Mouse (Mus musculus) heart, postnatal 0 days (tissue): ENCODE results near the gene Hist1h4c.

Experiments used
- CTCF ChIP-seq: IDR thresholded peaks from 2 replicates; pipeline ENCODE4 v1.5.1; 2016; ENCODE audit warnings: antibody characterized with exemption, control low read depth, low read depth
- EP300 ChIP-seq: IDR thresholded peaks from 2 replicates; pipeline ENCODE4 v1.6.1; 2016; ENCODE audit warnings: antibody characterized with exemption, low read depth

DNA sequence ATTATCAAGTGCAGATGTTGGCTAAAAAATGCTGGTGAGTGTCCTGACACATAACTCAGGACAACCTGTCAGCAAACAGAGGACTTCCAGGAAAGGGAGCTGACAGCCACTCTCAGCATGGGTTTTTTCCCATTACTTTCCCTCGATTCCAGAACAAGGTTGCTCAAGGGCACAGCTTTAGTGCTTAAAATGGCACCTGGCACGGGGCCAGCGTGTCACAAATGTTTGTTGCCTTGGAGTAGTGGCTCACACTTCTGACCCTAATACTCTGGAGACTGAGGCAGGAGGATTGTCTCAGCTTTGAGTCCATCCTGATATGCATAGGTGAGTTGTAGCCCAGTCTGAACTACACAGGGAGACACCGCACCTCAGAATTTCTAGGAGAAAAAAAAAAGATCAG, 10.4 kb upstream of the Hist1h4c start:
- TF ChIP-seq CTCF (no peak), EP300 (no peak)
